Mouse (Mus musculus) lung, embryonic 14.5 days (tissue): Measurements from ENCODE around the gene Chst8. TPM values are rescaled to one million over a fixed set of nuclear protein-coding genes. Genes with fewer than 3 reads are reported as not detected.
A peak's percentile ranks its signal among the peaks of the same experiment; 100 is the strongest.

ENCODE experiments used
- ATAC-seq: fragments of 200-750 bp; cut with Nextera tagmentation; 2 replicates; pipeline ENCODE4 v1.8.0; 2017; ENCODE audit warnings: mild to moderate bottlenecking, moderate TSS enrichment, moderate library complexity; ENCODE audit not compliant: insufficient read depth
- DNase-seq: peaks from one replicate; pipeline ENCODE4 v3.0.0-alpha.2; 2015
- H3K27ac ChIP-seq: fragments of 300-500 bp; sonication (generic); 2 replicates; pipeline ENCODE4 v1.5.1; 2014; ENCODE audit warnings: low read depth, mild to moderate bottlenecking, moderate library complexity
- H3K27me3 ChIP-seq: fragments of 300-500 bp; sonication (generic); 2 replicates; pipeline ENCODE4 v1.6.1; 2014; ENCODE audit warnings: low read length, control low read depth; ENCODE audit not compliant: insufficient read depth
- H3K36me3 ChIP-seq: fragments of 300-500 bp; sonication (generic); 2 replicates; pipeline ENCODE4 v1.6.1; 2014; ENCODE audit warnings: control low read depth; ENCODE audit not compliant: insufficient read depth
- H3K4me1 ChIP-seq: fragments of 300-500 bp; sonication (generic); 2 replicates; pipeline ENCODE4 v1.6.1; 2014; ENCODE audit warnings: antibody characterized with exemption, control low read depth; ENCODE audit not compliant: insufficient read depth
- H3K4me2 ChIP-seq: fragments of 300-500 bp; sonication (generic); 2 replicates; pipeline ENCODE4 v1.6.1; 2014; ENCODE audit warnings: mild to moderate bottlenecking
- H3K4me3 ChIP-seq: fragments of 300-500 bp; sonication (generic); 2 replicates; pipeline ENCODE4 v1.5.1; 2014; ENCODE audit warnings: low read depth, low read length
- H3K9ac ChIP-seq: fragments of 300-500 bp; sonication (generic); 2 replicates; pipeline ENCODE4 v1.6.1; 2014
- H3K9me3 ChIP-seq: fragments of 300-500 bp; sonication (generic); 2 replicates; pipeline ENCODE4 v1.6.1; 2016; ENCODE audit warnings: low read depth, low read length, control low read depth
- CTCF ChIP-seq: IDR thresholded peaks from 2 replicates; pipeline ENCODE4 v1.5.1; 2016; ENCODE audit warnings: antibody characterized with exemption, low read depth
- WGBS: fragments of 180-500 bp; shearing (Covaris S2); extraction: QIAGEN DNeasy Blood & Tissue Kit; methylation state at CpG from one replicate; pipeline ENCODE4 v1.1.7; 2014; 5-methylcytosine and 5-hydroxymethylcytosine counted together
- polyA plus RNA-seq: library from polyadenylated mRNA; unstranded; fragments of >200 nt; fragmentation: Nextera tagmentation; extraction: Ambion mirVana; gene quantifications from 2 replicates; pipeline ENCODE4 v1.2.1, GENCODE M21; 2014

The Chst8 gene
- polyA plus RNA-seq, 1 experiment from 2014 or later: 3.6 TPM

DNA sequence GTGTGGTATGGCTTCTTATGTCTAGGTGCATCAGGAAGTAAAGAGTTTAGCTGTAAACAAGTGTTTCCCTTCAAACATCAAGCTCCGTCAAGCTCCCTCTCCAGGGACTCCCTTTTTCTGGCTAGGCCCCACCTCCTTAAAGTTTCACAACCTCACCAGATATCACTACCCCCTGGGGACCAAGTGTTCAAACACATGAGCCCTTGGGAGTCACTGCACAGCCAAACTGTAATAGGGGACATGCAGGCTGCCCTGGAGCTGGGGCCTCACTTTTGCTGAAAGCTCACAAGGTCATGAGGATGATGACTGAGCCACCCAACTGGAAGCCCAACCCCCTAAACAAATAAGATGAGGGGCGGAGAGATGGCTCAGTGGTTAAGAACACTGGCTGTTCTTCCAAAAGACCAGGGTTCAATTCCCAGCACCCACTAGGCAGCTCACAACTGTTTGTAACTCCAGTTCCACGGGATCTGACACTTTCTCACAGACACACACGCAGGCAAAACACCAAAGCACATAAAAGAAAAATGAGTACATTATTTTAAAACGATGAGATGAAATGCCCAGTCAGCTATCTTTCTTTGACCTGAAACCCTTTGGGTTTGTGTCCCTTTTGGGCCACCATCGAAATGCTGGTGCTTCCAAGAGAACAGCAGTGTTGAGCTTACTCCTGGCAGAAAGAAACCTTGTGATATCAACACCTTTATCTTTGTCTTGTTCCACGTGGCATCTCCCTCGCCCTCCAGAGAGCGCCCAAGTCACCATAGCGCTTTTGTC, 179.4 kb downstream of the Chst8 start:
- H3K27me3 ChIP-seq: no peaks in the 10 kb centered on the region
- no peaks in the 10 kb centered on the region for H3K9me3 ChIP-seq
- H3K4me3 ChIP-seq: no peak overlapping the region
- peaks cover 3% of the 10 kb centered on the region; the same call in 1 of the 2 replicates for H3K4me1 ChIP-seq
- no peak overlapping the region for H3K27ac ChIP-seq
- no peaks in the 10 kb centered on the region for H3K36me3 ChIP-seq
- H3K9ac ChIP-seq: no peak overlapping the region
- DNase-seq: no peak
- ATAC-seq: no peak
- no peak overlapping the region for H3K4me2 ChIP-seq
- 71% methylated on average over 10 of the region's 10 CpGs for WGBS
- no peak for TF ChIP-seq CTCF

DNA sequence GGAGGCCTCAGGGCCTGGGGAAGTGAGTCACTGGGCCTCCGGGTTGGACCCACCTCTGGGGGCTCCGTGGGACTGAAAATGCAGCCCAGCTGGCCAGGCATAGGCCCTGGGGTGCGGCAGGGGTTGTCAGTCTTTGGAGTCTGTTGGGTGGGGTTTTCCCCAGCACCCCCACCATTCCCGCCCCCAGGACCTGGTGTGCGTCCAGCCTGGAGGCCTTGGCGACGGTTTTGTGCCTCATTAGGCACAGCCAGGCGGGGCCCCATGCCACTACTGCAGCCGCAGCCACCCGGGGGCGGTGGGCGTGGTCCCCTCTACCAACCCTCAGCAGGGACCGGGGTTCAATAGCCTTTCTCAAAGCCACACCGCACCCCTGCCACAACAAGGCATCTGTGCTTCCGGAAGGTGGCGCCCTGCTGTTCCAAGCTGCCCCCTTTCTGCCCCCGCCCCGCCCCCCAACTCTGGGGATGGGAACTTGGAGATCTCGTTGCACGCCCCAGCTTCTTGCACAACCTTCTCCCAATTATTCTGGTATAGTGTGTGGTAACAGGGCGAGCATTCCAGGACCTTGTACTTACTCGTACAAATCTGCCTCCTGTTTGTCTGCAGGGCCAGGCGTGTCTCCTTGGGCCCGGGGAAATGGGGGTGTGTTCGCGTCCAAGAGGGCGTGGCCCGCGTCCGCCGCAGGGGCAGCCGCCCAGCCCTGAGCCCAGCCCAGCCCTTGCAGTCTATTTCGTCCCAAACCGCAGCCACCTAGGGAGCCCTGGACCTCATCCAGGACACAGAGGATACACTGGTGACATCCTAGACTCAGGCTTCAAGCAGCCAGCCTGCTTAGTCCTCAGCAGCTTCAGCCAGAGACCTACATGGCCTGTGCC, 182.1 kb downstream of the Chst8 start:
- peak; percentile 54 for TF ChIP-seq CTCF

GRCm38 (mm10) chr7:34629702-34630210, 182.8 kb downstream of the Chst8 start:
- peak overlapping the region; percentile 82 for H3K4me2 ChIP-seq
- H3K9ac ChIP-seq: peak overlapping the region; percentile 66
- peak overlapping the region; percentile 83 for H3K27ac ChIP-seq
- ATAC-seq: no peak
- no peaks in the 10 kb centered on the region for H3K9me3 ChIP-seq
- WGBS: 41% methylated on average over 8 of the region's 8 CpGs
- no peaks in the 10 kb centered on the region for H3K36me3 ChIP-seq
- peaks cover 3% of the 10 kb centered on the region; the same call in 1 of the 2 replicates for H3K4me1 ChIP-seq
- TF ChIP-seq CTCF: no peak
- peak; percentile 50 for DNase-seq
- no peaks in the 10 kb centered on the region for H3K27me3 ChIP-seq
- peak overlapping the region; percentile 46 for H3K4me3 ChIP-seq

More for the DNA sequence above, 182.1 kb downstream of the Chst8 start:
- peak overlapping the region; percentile 66 for H3K9ac ChIP-seq
- no peaks in the 10 kb centered on the region for H3K9me3 ChIP-seq
- peaks cover 3% of the 10 kb centered on the region; the same call in 1 of the 2 replicates for H3K4me1 ChIP-seq
- WGBS: under 1% methylated on average over 31 of the region's 34 CpGs
- peak overlapping the region; percentile 46 for H3K4me3 ChIP-seq
- H3K27me3 ChIP-seq: no peaks in the 10 kb centered on the region
- peak overlapping the region; percentile 83 for H3K27ac ChIP-seq
- H3K4me2 ChIP-seq: peak overlapping the region; percentile 82
- DNase-seq: peak; percentile 82
- ATAC-seq: peak; percentile 89
- no peaks in the 10 kb centered on the region for H3K36me3 ChIP-seq

Other genes starting within 250 kb of the Chst8 start
- 11.0 and 11.4 TPM in 2 replicates for gene Kctd15, start 156.0 kb downstream of the Chst8 start, polyA plus RNA-seq
- 68.2 and 70.4 TPM in 2 replicates for gene Pepd, start 99.7 kb upstream of the Chst8 start, polyA plus RNA-seq
- gene Cebpg, start 243.9 kb upstream of the Chst8 start, polyA plus RNA-seq: 38.6 and 41.7 TPM in 2 replicates